Mouse (Mus musculus) forebrain, embryonic 13.5 days (tissue): ENCODE measurements around the gene Tsr2. TPM values are rescaled to one million over a fixed set of nuclear protein-coding genes. Genes with fewer than 3 reads are reported as not detected.

ENCODE experiments used
- polyA plus RNA-seq: library from polyadenylated mRNA; unstranded; fragments of >200 nt; fragmentation: Nextera tagmentation; extraction: Ambion mirVana; gene quantifications from 2 replicates; pipeline ENCODE4 v1.2.1, GENCODE M21; 2015

The Tsr2 gene
- polyA plus RNA-seq, 1 experiment from 2014 or later, result 37.9 TPM

Other genes starting within 250 kb of the Tsr2 start
- gene Gnl3l, start 79.2 kb downstream of the Tsr2 start, polyA plus RNA-seq, result 54.7 and 62.1 TPM in 2 replicates
- 9.2 and 11.0 TPM in 2 replicates for gene Fgd1, start 50.4 kb downstream of the Tsr2 start, polyA plus RNA-seq
- 12.6 and 13.1 TPM in 2 replicates for gene Wnk3, start 101.5 kb upstream of the Tsr2 start, polyA plus RNA-seq
- 4.9 TPM in 2 replicates for gene Fam120c, start 247.6 kb upstream of the Tsr2 start, polyA plus RNA-seq